Mouse (Mus musculus) layer of hippocampus, adult 8-10 months (tissue): Measurements from ENCODE around the gene Cd86. TPM values are rescaled to one million over a fixed set of nuclear protein-coding genes. Genes with fewer than 3 reads are reported as not detected.
A peak's percentile ranks its signal among the peaks of the same experiment; 100 is the strongest.

ENCODE experiments used
- DNase-seq, 2 experiments: peaks; one replicate each; pipeline ENCODE4 v3.0.0; 2022; ENCODE audit warnings: low spot score in 2 of 2
- total RNA-seq, 4 experiments: library from RNA; stranded (reverse); gene quantifications; 2 replicates each; pipeline ENCODE4 v1.2.4; 2022

The Cd86 gene
- total RNA-seq, 4 experiments from 2014 or later = 1.0 to 8.2 (median 3.7) TPM

DNA sequence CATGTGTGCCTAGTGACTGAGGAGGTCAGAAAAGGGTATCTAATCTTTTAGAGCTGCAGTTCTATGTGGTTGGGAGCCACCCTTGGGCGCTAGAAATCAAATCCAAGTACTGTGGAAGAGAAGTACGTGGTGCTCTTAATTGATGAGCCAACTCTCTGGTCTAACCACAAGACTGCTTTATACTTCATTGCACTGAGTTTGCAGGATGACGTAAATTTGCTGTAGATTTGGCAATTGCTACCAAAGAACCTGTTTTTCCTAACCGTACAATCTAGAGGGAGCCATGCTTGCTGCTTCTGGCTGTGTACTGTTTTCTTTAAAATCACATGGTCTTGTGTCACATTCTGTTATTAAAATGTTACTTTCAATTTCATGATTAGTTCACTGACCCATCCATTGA, 10.0 kb downstream of the Cd86 start:
- DNase-seq = no peak

DNA sequence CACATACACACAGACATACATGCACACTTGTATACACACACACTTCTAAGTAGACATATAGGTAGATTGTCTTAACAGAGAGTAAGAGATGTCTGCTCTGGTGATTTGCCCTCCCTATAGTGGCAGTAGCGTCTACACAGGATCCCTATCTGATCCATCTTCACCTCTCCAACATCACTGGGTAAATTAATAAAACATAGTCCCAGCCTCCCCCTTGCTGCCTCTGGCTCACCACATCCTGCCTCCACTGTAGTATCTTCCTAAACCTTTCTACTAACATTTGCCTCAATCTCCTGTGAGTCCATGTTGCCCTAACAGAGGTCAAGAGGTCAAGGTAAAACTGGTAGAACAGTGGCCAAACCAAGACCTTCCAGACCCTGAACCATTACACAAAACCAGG, 10.7 kb downstream of the Cd86 start:
- no peak for DNase-seq

DNA sequence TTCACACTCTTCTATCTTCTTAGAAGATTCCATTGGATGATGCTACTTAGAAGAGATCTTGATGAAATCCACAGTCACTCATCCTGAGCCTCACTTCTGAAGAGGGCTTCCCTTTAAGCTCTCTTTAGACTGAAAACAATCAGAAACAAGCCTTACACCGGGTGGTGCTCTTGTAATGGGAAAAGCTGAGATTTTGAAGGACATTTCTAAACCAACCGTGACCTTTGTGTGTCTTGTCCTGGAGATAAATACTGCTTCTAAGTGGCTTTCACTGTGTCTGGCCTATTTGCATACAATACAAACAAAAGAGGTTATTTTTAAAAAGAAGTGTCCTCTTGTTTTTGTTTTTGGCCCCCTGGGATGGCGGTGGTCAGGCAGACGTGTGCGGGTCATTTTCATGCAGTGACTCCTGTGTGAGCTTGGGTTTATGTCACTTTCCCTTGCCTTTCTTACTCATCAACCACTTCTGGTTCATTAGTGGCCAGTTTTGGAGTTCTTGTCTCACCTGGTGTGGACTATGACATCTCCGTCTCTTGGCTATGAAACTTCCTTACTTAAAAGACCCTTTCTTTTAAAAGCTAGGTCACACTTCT, 14.6 kb downstream of the Cd86 start:
- no peak for DNase-seq

DNA sequence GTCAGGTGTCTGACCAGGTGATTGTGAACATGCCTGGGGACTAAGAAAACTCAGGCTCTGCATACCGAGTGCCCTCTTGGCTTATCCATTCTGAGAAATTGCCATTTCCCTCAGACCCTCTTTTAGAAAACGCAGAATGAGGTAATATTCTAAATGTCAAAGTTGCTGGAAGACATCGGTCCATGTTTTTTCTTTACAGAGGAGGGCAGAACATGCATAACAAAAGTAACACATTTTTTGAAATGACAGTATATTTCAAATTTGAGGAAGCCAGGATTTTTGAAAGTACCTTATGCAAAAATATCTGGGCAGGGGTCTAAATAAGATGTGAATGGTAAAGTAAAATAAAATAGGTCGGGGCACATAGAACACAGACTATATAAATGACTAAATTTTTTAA, 15.4 kb downstream of the Cd86 start:
- DNase-seq = no peak

DNA sequence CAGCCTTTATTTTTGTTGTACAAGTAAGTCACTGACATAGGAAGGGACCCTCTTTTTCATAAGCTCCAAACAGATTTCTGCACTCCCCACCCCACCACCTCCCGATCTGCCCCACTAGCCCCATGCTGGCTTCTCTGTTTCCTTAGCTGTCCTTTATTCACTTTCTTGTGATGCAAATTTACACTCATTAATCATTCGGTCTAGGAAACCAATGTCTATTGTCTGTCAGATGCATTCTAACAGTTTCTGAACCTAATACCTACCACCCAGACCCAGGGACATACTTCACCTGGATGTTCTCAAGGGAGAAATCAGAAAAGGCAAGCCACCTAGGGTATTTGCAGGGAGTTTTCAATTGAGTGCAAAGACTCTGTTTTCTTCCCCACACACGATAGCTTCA, 16.6 kb downstream of the Cd86 start:
- DNase-seq = no peak

DNA sequence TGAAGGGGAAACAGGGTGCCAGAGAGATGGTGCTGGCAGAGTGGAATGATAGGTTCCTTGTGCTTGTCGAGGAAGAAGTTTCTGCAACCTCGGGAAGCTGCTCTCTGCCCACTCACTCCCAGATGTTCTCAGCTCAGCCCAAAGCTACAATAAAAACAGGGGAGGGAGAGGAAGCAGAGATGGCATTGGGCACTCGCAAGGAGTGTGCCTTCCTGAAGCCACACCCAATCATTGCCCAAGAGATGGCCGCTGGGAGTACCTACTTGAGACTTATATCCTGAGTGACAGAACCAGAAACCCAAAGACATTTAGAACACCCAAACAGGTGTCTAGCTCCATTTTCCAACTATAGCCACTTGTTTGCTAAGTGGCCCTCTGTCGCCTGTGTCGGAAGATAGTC, 20.8 kb downstream of the Cd86 start:
- DNase-seq = no peak

GRCm38 (mm10) chr16:36642696-36643046, 23.2 kb downstream of the Cd86 start:
- DNase-seq = no peak

GRCm38 (mm10) chr16:36641830-36642695, 23.8 kb downstream of the Cd86 start:
- DNase-seq = no peak

GRCm38 (mm10) chr16:36640993-36641392, 24.9 kb downstream of the Cd86 start:
- DNase-seq = no peak

GRCm38 (mm10) chr16:36639812-36640504, 25.9 kb downstream of the Cd86 start:
- DNase-seq = no peak

DNA sequence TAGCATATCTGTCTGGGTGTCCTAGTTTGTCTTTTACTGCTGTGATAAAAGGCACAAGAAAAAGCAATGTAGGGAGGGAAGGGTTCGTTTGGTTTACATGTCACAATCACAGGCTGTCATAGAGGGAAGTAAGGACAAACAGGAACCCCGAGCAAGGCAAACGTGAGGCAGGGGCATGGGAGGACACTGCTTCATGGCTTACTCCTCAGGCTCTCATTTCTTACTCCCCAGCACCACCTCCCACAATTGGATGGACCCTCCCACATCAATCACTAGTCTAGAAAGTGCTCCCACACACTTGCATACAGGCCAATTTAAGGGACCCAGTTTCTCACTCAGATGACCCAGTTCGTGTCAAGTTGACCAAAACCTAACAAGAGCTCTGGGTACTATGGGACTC, 29.1 kb downstream of the Cd86 start:
- no peak for DNase-seq

- DNase-seq = no peak
These were observed 30.7 kb downstream of the Cd86 start for GRCm38 (mm10) chr16:36634971-36635710.

GRCm38 (mm10) chr16:36634421-36634820, 31.5 kb downstream of the Cd86 start:
- no peak for DNase-seq

DNA sequence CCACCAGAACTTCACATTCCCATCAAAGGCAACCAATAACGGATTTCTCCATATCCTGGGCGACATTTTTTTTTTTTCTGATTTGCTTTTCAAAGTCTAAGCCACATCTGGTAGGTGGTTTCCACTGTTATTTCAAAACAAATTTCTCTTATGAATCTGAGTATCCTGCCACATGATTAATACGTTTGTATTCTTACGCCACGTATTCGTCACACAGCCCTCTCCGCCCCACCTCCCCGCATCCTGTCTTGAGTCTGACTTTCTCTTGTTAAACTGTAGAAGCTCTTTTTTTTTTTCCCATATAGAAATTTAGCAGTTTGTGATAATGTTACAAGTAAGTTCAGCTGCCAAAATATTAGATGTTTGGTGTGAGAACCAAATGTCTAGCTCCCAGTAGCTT, 33.7 kb downstream of the Cd86 start:
- no peak for DNase-seq

GRCm38 (mm10) chr16:36631607-36632006, 34.3 kb downstream of the Cd86 start:
- no peak for DNase-seq

DNA sequence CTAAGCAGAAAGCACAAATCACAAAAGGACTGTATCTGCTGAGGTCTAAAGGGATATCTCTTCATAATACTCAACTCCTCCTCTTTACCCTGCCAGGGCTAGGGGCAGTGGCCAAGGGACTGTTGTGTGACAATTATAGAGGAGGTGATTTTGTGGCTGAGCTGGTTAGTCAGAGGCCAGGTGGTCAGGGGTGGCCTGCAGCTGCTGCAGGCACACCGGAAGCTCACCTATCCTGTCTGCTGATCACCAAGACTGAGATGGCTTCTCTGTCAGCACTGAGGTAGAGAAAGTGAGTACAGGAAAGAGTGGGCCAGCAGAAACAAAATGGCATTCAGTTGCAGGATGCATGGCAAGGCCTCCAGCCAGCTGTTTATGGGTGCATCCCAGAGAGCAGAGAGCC, 38.1 kb downstream of the Cd86 start:
- no peak for DNase-seq

- DNase-seq = no peak
These were observed 39.2 kb downstream of the Cd86 start for GRCm38 (mm10) chr16:36626567-36627197.

DNA sequence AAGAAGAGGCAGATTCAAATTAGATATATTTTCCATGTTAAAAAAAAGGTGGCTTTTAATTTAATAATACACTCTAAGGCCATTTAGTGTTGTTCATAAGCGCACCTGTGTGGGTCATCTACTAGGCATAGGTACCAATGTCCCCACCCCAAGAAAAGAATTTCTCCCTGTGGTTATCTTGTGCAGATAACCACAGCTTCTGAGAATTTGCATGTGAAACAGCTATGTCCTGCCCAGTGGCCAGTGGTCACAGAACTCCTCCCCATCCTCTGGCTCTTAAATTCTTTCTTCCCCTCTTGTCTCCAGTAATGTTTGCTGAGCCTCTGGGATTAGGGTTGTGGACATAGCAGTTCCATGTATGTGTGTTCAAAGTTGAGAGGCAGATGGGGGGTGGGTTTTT, 40.0 kb downstream of the Cd86 start:
- no peak for DNase-seq

- DNase-seq = peak in 1 of 2 experiments; percentile 9
These were observed 43.6 kb downstream of the Cd86 start for GRCm38 (mm10) chr16:36622320-36622719.

- peak in 1 of 2 experiments; percentile 7 for DNase-seq
These were observed 44.8 kb downstream of the Cd86 start for GRCm38 (mm10) chr16:36621108-36621507.

DNA sequence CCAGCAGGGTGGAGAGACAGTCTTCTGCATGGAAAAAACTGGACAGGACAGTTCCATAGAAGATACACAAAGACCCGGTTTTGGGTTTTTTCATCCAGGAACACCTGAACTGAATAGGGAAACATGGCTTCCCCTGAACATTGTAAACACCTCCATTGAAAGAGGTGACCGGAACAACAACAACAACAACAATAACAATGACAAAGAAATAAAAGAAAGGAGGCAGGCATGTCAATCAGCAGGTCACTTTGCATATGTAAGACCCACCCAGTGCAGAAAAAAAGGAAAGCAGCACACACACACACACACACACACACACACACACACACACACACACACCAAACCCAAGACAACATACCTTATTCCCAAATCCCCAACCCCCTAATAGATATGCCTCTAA, 52.2 kb downstream of the Cd86 start:
- DNase-seq = no peak
